Mouse (Mus musculus): Measurements from ENCODE around the gene Psmc6.
A peak's percentile ranks its signal among the peaks of the same experiment; 100 is the strongest.

Gene Psmc6

DNA sequence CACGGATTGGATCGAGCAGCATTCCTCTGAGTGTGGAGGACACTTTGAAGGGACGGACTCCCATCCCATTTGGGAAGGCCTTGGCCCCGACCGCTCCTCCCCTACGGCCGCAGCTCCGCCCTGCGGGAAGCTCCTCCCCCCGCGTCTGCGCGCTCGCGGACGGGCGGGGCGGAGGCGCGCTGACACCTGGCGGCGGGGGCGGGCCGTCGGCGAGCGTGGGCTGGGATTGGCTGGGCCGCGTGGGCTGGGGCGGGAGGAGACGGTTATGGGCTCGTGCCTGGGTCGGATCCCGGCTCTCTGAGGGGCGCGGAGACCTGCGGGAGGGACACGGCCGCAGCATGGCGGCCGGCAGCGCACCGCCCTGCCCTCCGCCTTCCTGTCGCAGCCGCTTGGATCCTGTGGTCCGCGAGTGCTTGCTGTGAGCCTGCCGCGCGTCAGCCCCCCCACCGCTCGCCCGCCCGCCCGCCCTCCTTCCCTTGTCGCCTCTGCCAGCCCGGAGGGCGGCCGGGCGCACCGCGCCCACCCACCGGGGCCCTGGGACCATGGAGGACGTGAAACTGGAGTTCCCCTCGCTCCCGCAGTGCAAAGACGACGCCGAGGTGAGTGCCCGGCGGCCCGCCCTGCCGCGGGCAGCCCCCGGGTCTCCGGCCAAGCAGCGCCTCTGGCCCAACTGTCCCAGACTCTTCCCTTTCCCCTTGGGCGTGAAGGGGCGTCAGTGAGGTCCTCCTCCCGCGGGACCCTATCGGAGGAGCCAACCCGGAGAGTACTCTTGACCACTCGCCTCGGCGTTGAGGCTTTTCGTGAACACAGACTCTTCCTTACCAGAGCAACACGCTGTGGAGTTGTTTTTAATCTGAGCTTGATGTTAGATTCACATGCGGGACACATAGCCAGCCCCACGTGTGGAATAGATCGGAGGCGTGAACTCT lies 21.6 kb downstream of the Psmc6 start, which contains the start of gene Styx:
Gene Styx, plus strand, starts transcription at position 163 of the 929 bp plus-strand sequence.
- DNase-seq (ENCODE audit: low spot score in 2 of 2): peak; percentile 95 to 97

DNA sequence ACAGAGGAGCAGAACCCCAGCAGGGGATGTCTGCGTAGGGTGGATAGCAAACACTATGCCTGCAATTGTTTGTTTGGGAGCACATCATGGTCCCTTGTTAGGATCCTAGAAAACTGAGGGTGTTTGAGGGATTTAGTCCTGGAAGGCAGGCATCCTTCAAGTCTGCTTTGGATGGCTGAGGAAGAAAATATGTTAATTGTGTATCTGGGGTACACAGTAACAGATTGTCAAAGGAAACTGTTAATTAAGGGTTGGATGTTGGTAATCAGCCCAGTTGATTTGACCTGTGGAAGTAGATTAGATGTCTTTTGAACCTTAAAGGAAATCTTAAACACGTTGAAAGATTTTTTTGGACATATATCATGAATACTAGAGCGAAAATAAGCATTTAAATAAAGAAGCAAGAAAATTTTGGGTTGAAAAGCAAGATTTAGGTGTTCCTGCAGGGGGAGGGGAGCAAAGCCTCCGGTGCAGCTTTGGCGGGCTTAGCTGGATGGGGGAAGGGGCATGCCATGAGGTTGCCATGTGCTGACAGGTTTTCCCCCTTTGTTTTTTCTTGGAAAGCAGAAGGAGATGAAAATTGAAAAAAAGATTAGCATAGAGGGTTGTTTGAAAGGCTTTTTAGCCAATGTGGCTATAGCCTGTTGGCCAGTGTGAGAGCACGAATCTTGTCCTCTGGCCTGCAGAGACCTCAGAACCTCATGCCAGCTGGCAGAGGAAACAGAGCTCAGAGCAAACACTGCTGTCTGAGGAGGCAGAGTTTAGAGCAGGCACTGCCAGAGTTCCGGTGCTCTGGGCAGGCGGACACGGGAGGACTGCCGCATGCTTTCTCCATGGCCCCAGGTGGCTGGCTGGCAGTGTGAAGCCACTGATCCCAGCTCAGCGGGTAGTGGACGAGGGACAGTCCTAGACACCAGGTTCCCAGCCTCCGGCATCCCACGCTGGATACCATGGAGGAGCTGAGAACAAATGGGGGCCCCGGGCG lies 34.9 kb downstream of the Psmc6 start:
- peak; percentile 57 to 66 for DNase-seq (ENCODE audit: low spot score in 2 of 2)

GRCm38 (mm10) chr14:45365196-45365587 lies 35.6 kb downstream of the Psmc6 start:
- no peak for DNase-seq (ENCODE audit: low spot score in 2 of 2)

DNA sequence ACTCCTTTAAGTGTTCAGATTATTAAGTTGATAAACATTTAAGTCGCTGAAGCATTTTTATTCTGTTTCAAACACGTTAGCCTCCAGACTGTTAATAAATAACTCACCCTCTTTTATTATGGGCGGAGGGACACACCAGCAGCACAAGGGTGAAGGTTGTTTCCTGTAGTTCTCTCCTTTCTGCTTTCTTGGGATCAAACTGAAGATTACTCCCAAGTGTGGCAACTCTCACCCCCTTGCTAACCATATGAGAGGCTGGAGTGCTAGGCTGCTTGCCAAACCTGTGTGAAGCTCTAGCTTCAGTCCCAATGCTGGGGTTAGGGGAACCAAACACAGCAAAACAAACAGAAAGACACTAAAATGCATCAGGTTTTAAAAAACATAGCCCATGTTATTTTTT lies 49.2 kb downstream of the Psmc6 start:
- DNase-seq (ENCODE audit: low spot score in 2 of 2): no peak

DNA sequence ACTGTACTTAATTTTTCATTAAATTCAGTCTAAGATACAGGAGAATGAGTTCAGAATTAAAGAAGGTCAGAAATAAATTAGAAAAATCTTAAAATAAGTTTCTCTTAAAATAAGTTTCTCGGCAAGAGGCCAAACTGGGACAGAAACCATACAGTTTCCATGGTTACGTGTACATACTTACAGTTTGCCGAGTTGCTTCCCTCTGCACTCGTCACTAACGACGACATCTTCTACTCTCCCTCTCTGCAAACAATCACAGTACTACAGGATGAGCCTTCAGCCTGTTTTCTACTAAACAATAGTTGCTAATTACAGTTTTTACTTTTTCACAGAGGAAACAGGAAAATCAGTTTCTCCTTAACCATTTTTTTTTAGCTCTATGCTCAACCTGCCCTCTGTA lies 51.2 kb downstream of the Psmc6 start:
- no peak for DNase-seq (ENCODE audit: low spot score in 2 of 2)

DNA sequence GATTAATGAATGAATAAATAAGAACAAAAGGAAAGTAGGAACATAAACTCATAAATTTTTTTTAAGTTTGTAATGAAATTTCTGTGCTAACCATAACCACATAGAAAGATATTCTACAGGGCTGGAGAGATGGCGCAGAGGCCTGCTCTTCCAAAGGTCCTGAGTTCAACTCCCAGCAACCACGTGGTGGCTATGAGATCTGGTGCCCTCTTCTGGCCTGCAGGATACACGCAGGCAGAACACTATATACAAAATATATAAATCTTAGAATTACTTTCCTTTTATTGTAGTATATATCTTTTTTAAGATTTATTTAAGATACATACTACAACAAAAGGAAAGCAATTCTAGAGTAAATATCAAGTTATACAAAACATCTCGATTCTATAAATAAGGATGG lies 53.3 kb downstream of the Psmc6 start:
- no peak for DNase-seq (ENCODE audit: low spot score in 2 of 2)

DNA sequence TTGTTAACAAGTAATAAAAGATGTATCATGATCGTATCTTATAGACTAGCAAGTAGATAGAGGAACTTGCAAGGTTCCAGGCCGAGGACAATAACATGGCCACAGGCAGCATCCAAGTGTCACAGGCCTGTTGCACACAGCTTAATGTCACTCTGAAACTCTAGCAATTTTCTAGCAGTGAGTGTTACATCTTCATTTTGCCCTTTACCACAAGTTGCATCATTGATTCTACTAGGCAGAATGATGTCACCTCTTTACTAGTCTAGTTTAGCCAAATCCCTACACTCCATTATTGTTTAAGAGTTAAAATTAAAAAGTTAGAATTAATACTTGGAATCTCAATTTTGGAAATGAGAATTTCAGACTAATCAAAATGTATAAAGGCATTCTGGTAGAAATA lies 56.0 kb downstream of the Psmc6 start:
- no peak for DNase-seq (ENCODE audit: low spot score in 2 of 2)

DNA sequence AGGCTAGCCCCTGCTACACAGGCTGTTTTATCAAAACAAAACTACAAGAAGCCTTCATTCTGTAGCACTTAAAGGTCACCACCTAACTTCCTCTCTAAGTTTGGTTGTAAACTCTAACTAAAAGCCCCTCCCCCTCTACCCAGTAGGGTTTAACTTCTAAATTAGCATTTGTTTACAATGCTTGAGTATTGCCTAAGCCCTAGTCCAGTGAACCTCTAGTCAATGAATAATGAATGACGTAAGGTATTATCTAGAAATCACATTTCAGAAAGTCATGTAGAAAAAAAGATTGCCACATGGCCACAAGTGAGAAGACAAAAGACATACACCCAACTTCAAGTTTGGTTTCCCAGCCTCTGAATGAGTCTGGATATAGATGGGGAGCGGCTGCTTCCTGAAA lies 57.9 kb downstream of the Psmc6 start:
- no peak for DNase-seq (ENCODE audit: low spot score in 2 of 2)

GRCm38 (mm10) chr14:45388345-45389181 lies 59.0 kb downstream of the Psmc6 start:
- peak; percentile 89 to 90 for DNase-seq (ENCODE audit: low spot score in 2 of 2)

- no peak for DNase-seq (ENCODE audit: low spot score in 2 of 2)
Measured at GRCm38 (mm10) chr14:45389194-45389593, 59.6 kb downstream of the Psmc6 start.

Measured in heart, adult 9 months (tissue).